Mouse (Mus musculus): ENCODE results near the gene Hoxc10. TPM values are rescaled to one million over a fixed set of nuclear protein-coding genes. Genes with fewer than 3 reads are reported as not detected.

Hoxc10 gene
- total RNA-seq, 2 experiments from 2014 or later = 70.5 to 75.2 TPM

DNA sequence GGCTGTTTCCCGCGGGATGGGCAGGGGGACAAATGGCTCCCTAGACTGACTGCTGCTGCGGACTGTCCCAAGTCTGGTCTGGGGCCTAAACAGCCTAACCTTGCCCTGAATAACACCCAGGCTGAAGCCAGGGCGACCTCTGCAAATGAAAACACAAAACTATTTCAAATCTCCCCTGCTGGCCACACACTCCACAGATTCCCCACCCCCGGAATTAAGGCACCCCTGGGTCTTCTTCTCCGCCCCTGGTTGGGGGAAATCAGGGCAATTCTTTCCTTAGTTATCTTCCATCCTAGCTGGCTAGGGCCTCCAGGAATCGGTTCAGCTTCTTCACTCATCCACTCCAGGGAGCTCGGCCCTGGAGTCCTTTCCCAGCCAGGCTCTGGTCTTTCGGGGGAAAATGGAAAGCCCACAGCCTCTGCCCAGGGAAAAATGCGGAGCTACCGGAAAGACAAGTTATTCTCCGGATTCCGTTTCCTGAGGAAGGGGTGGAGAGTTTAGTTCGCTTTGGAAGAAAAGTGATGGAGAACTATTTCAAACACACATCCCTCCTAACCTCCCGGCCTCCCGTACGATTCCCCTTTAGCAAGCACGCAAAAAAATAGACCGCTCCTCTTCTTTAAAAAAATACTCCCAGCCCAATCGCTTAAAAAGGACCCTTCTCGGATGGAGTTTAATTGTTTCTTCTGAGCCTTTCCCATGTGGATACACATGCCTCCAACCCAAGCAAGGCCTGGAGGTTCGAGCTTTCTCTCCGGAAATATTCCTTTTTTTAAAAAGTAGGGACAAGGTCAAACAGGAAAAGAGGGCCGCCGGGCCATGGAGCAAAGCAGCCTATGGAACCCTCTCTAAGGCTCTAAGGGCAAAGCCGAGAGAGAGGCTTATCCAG is 1.3 kb upstream of the Hoxc10 start:
- intact Hi-C loops (cut with DNase I) = loop anchor here (2.0 to 5.0 kb wide), 2 partner anchors 217 to 342 kb away; no protein-coding TSS in a partner anchor
- peak in 1 of 2 experiments; percentile 56 for DNase-seq

DNA sequence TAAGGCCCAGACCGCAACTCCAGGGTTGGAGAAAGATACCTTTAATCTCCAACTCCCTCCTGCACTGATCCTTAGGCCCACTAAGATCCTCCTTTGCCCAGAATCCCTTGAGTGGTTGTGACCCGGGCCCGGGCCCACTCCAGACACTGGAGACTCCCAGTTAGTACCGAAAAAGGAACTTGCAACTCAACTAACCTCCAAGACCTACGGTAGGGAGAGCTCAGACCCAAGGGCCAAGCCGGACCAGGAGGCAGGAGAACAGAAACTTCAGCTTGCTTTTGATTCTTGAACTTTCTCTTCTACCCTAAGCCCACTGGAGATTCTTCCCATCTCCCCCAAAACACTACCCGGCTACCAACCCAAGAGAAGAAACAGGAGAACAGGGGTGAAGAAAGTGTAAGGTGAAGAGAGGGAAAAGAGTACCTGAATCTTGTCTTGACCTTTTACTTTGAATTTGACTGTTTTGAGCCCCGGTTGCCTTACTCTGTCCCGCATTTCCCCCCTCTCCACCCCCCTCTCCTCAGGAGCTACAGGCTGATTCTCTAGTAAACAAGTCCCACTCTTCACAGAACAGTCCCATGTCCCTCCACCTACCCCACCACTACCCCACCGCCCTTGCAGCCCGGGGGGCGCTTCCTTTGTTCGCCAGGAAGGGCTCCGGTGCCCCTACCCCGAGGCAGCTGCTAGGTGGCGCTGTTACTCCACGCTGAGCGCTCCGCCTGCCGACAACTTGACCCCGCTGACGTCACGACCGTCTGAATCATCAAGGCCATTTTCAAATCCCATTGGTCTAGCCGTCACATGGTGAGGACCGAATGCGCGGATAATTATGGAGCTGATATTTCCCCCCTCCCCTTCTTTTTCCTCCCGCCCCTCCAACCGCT is 462 bp upstream of the Hoxc10 start:
- DNase-seq = peak; percentile 91 to 96
- intact Hi-C loops (cut with DNase I) = loop anchor here (2.0 to 5.0 kb wide), 2 partner anchors 216 to 341 kb away; no protein-coding TSS in a partner anchor

- intact Hi-C loops (cut with DNase I) = loop anchor here (5.0 kb wide), 1 partner anchor 215 kb away; no protein-coding TSS in a partner anchor
Measured at GRCm38 (mm10) chr15:102967312-102967510, 615 bp downstream of the Hoxc10 start, which contains the start of gene Hoxc5. TSS of gene Hoxc5 (plus strand) at chr15:102967443.

DNA sequence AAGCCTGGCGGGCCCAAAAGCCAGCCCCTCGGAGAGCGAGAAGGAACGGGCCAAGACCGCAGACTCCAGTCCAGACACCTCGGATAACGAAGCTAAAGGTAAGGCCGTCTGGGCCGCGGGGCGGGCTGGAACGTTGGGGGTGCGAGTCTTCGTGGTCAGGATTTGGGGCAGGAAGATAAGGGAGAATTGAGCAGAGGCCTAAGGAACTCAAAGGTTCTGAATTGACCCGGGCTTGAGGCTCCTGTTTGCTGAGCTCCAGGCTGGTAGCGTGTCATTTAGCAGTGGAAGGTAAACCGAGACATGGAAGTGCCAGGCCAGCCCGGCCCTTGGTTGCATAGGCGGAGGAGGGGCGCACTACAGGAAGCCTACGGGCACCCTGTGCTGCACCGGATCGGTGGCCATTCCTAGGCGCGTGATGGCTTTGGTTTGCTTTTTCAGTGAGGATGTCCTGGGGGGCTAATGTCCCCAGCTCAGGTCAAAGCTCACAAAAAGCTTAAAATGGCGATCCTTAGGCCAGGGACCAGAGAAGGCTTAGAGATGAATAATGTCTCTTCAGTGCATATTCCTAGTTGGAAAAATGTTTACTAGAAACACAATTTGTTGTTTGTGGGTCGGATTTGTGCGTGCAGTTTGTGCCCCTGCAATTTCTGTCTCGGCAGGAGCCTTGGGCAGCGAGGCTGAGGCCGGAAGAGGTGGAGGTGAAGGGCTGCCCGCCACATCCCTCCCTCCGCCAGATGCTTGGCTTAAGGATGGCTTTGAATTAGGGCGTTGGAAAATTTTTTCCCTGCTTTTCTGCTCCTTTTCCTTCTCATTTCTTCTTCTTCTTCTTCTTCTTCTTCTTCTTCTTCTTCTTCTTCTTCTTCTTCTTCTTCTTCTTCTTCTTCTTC is 1.2 kb downstream of the Hoxc10 start:
- DNase-seq = no peak
- intact Hi-C loops (cut with DNase I) = loop anchor here (5.0 kb wide), 1 partner anchor 215 kb away; no protein-coding TSS in a partner anchor

More at GRCm38 (mm10) chr15:102967312-102967510, 615 bp downstream of the Hoxc10 start, which contains the start of gene Hoxc5:
- no peak for DNase-seq

DNA sequence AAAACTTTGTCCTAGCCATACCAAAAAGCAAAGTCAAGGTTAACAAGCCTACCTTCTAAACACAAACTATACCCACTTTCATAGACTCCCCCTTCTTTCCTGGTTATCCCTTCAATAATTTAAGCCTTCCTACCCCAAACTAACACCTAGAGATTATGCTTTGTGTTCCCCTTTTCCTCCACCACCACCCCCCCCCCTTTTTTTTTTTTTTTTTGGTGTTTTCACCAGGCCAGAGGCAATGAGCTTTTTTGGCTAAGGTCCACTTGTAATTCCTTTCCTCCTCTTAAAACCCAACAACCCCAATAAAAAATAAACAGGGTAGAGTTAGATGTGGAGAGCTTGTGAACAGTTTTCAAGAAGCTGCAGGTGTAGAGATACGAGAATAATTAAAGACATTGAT is 2.7 kb downstream of the Hoxc10 start:
- intact Hi-C loops (cut with DNase I) = loop anchor here (5.0 kb wide), 1 partner anchor 213 kb away; no protein-coding TSS in a partner anchor
- no peak for DNase-seq

GRCm38 (mm10) chr15:102970740-102971139 is 4.1 kb downstream of the Hoxc10 start:
- intact Hi-C loops (cut with DNase I) = no loop called here
- no peak for DNase-seq

- DNase-seq = no peak
- intact Hi-C loops (cut with DNase I) = no loop called here
Measured at GRCm38 (mm10) chr15:102972254-102972653, 5.7 kb downstream of the Hoxc10 start.

DNA sequence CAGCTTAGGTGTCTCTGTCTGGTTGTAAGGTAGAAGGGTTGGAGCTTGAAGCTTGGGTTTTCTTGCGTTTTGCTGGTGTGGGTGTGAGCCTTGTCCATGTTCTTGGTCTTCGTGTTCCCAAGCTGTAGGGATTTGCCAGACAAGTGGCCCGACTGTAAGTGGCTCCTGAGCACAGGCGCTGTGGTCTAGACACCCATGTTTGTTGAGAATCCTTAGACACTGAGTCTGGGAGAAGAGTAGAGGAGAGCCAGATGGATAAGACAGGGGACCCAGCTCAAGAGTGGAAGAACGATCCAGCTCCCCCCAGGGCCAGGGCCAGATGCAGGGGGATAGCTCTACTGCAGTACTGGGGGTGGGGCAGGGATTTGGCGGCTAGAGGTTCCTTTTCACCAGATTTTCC is 6.2 kb downstream of the Hoxc10 start:
- no peak for DNase-seq
- intact Hi-C loops (cut with DNase I) = no loop called here

GRCm38 (mm10) chr15:102975034-102975433 is 8.4 kb downstream of the Hoxc10 start:
- intact Hi-C loops (cut with DNase I) = no loop called here
- DNase-seq = no peak

DNA sequence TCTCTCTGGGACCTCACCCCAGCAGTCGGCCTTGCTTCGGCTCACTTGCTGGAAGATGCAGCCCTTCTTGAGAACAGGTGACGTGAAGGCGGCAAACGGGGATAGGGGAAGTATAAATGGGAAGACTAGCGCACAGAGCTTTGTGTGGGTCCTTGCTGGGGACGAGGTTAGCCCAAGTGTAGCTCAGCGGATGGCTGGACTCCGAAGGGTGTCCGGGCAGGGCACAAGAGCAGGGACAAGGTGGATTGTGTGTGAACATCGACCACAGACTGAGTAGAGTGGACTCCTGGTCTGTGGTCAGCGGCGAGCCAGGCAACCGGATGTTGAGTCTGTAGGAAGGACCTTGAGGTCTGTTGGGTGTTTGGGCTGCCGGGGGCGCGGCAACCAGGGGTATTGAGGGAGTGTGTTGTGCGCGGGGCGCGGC is 9.1 kb downstream of the Hoxc10 start:
- DNase-seq = peak in 1 of 2 experiments; percentile 50
- intact Hi-C loops (cut with DNase I) = loop anchor here (2.0 kb wide), 1 partner anchor 13 kb away; no protein-coding TSS in a partner anchor

DNA sequence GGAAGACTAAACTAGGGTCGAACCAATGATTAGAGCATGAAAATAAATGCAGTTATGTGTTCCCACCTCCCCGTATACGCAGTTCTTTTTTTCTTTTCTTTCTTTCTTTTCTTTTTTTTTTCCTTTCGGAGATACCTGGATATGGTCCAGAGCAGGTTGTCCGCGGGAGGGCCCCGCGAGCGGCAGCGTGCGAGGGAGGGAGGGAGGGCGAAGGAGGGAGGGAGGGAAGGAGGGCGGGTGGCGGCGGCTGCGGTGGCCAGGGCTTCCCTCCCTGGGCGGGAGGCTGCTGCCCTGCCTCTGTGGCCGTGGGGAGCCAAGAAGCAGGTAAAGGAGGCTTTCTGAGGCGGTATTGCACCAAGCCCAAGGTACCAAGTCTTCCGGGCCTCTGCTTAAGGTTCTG is 9.6 kb downstream of the Hoxc10 start, which contains the start of gene Hoxc9:
Gene Hoxc9 (plus strand): TSS at position 269 of the 400 bp plus-strand sequence.
- intact Hi-C loops (cut with DNase I) = loop anchor here (2.0 kb wide), 1 partner anchor 13 kb away; no protein-coding TSS in a partner anchor
- DNase-seq = peak in 1 of 2 experiments; percentile 42

DNA sequence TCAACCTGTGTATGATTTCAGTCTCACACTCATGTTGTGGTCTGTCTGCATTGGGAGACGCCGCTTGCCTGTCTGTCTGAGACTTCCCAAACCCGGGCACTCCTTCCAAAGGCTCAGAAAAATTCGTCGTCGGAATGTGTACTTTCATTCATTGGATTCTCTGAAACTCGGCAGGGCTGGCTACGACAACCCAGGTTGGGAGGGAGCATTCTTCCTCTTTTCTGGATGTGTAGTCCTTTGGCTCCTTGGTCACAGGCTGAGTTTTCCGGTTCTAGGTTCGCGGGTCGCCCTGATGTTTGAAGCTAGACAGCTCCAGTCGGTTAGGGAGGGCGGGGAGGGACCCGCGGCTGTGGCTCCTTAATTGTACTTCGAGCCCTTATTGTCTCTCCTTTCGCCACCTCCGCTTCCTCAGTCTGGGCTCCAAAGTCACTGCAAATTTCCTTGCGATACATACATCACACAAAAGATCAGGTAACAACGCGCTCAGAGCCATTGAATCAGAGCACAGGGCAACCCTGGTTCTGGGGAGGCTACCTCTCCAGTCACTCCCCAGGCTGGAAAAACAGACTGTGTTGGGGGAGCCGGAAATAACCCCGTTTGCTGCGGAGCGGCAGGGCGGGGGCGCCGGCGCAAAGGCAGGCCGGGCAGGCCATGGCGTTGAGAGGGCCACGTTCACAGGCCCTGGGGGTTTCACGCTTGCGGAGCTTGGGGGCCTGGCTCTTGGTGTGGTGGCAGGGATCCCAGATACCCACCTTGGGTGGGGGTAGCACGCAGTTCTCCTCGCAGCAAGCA is 10.2 kb downstream of the Hoxc10 start:
- peak in 1 of 2 experiments; percentile 47 for DNase-seq
- intact Hi-C loops (cut with DNase I) = loop anchor here (2.0 kb wide), 1 partner anchor 14 kb away; no protein-coding TSS in a partner anchor

DNA sequence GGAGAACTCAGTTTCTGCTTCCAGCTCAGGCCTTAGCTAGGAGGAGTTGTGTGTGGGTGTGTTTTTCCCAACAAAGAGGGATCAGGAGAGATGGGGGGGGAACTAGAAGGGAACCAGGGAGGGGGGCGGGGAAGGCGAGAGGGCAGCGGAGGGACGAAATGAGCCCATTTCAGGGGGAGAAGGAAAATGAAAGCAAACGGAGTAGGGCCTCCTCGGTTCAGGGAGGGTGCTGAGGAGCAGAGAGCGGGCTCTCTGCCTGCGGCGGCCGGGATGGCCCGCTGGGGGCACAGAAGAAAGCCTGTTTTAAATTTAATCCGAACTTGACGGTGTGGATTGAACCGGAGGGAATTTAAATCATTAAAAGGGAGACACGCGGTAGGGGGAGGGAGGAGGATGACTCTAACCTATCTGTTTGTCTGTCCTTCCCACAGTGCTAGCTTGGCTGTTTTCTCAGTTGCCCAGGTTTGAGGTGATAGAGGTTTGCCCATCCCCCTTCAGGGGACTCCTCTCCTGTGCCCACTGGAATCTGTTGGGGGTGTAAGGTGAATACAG is 10.9 kb downstream of the Hoxc10 start:
- DNase-seq = no peak
- intact Hi-C loops (cut with DNase I) = loop anchor here (2.0 kb wide), 1 partner anchor 15 kb away; no protein-coding TSS in a partner anchor

- no peak for DNase-seq
- intact Hi-C loops (cut with DNase I) = no loop called here
Measured at GRCm38 (mm10) chr15:102978615-102979515, 12.3 kb downstream of the Hoxc10 start.

DNA sequence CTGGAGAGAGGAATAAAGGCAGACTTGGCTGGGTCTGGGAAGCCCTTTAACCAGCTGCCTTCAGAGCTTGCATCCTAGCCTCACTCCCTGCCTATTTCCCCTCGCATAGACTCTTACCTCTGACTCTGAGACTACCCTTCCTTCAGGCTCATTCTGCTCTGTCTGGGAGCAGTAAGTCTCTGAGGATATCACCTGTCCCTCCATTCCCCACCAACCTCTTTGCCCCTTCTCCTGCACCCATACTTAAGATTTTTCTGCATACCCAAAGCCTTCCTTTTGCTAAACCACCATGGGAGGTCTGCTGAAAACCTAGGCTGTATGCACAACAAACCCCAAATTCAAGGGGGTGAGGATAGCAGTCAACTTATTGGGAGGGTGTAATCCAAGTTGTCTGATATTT is 13.3 kb downstream of the Hoxc10 start:
- intact Hi-C loops (cut with DNase I) = no loop called here
- DNase-seq = no peak

DNA sequence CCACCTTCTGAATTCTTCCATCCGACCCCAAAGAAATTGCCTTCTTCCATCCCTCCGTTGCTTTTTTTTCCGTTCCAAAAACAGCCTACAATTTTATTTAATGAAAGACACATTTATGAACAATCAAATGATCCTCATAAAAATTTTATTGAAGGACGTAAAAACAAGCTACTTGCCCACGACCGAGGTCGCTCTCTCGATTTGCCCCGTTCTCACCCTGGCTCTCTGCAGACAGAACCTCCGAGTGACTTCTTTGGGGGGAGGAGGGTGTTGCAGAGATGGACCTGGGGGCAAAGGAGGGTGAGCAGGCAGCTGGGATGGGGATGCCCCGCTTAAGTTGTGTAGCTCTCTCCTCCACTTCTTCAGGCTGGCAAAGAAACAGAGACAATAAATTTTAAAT is 13.8 kb downstream of the Hoxc10 start:
- intact Hi-C loops (cut with DNase I) = no loop called here
- no peak for DNase-seq

DNA sequence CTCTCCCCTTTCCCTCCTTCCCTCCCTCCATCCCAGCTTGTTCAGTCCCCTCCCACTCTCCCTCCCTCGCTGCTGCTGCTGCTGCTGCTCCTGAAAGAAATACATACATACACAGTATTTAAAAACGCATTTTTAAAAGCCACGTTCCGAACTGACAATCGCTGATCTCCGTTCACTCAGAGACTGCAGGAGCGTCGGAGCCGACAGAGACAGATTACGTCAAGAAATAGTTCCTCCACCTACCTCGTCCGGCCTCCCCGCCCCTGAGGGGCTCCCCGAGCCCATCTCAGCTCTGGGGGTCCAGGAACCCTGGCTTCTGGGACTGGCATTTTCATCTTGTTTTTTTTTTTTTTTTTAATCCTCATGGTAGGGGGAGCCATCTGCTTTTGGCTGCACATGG is 14.3 kb downstream of the Hoxc10 start:
- intact Hi-C loops (cut with DNase I) = no loop called here
- no peak for DNase-seq
